Mouse (Mus musculus) liver, postnatal 0 days (tissue): Measurements from ENCODE around the gene Atxn1.

Experiments used
- CTCF ChIP-seq: sonication (generic); IDR thresholded peaks from 2 replicates; pipeline ENCODE4 v1.5.1; 2016; ENCODE audit warnings: antibody characterized with exemption, low read depth
- EP300 ChIP-seq: IDR thresholded peaks from 2 replicates; pipeline ENCODE4 v1.6.1; 2016; ENCODE audit warnings: antibody characterized with exemption, low read depth, mild to moderate bottlenecking

DNA sequence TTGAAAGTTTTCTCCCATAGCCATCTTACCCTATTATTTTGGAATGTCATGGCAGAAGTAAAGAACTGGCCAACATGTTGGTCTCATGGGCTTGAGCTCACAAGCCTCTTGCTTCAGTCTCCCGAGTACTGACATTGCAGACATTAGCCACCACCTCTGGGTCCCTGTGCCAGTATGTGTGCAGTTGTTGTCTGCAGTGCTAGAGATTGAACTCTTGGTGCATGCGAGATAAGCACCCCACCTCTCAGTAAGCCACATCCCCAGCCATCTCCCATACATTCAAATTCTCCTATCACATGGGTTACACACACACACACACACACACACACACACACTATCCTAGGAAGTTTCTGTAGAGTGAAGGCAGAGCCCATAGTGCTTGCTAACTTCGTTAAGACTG, 464.9 kb downstream of the Atxn1 start:
- TF ChIP-seq CTCF (no peak), EP300 (peak; percentile 59; the same call in 1 of the 2 replicates)
